Mouse (Mus musculus) spleen, adult 2 months (tissue): ENCODE data around the gene Appl2.

Source experiments
- CTCF ChIP-seq: fragments of 200-500 bp; IDR thresholded peaks from 2 replicates; pipeline ENCODE4 v1.5.1; 2011; ENCODE audit warnings: mild to moderate bottlenecking, inconsistent platforms; ENCODE audit not compliant: insufficient read depth, insufficient read length, insufficient replicate concordance; ENCODE audit errors: extremely low read depth
- POLR2A ChIP-seq: fragments of 200-500 bp; IDR thresholded peaks from 2 replicates; pipeline ENCODE4 v1.6.1; 2011; ENCODE audit warnings: low read depth, low read length, inconsistent platforms

- TF ChIP-seq CTCF (no peak), POLR2A (no peak)
These were observed 15.6 kb downstream of the Appl2 start for GRCm38 (mm10) chr10:83632806-83633374.
